Mouse (Mus musculus) ES-E14 (cell line): ENCODE data around the gene Wdr63.

Experiments used
- HCFC1 ChIP-seq: IDR thresholded peaks from 2 replicates; pipeline ENCODE4 v1.6.1; 2012; ENCODE audit warnings: low read length, inconsistent platforms, borderline replicate concordance; ENCODE audit not compliant: insufficient read depth
- MAFK ChIP-seq: IDR thresholded peaks from 2 replicates; pipeline ENCODE4 v1.6.1; 2014; ENCODE audit warnings: mild to moderate bottlenecking, low read depth, low read length, inconsistent platforms; ENCODE audit not compliant: insufficient read depth
- ZC3H11A ChIP-seq: IDR thresholded peaks from 2 replicates; pipeline ENCODE4 v1.6.1; 2012; ENCODE audit warnings: low read depth, mild to moderate bottlenecking, inconsistent platforms, low read length, borderline replicate concordance
- ZNF384 ChIP-seq: IDR thresholded peaks from 2 replicates; pipeline ENCODE4 v1.6.1; 2012; ENCODE audit warnings: low read depth, low read length, inconsistent platforms

- TF ChIP-seq ZC3H11A (no peak), ZNF384 (no peak), MAFK (no peak), HCFC1 (no peak)
Measured at GRCm38 (mm10) chr3:146037906-146038305, 70.0 kb downstream of the Wdr63 start.
